Mouse (Mus musculus) lung, adult 2 months (tissue): Measurements from ENCODE around the gene Klc1.

Source experiments
- CTCF ChIP-seq: fragments of 200-500 bp; IDR thresholded peaks from 2 replicates; pipeline ENCODE4 v1.5.1; 2011; ENCODE audit warnings: mild to moderate bottlenecking, low read length, control low read depth; ENCODE audit not compliant: insufficient read depth
- POLR2A ChIP-seq: fragments of 200-500 bp; IDR thresholded peaks from 2 replicates; pipeline ENCODE4 v1.6.1; 2011; ENCODE audit warnings: low read depth, mild to moderate bottlenecking, control low read depth, low read length, borderline replicate concordance; ENCODE audit errors: extremely low read depth

- TF ChIP-seq CTCF (no peak), POLR2A (no peak)
Measured at GRCm38 (mm10) chr12:111720222-111720621, 38.4 kb upstream of the Klc1 start.
